Mouse (Mus musculus): Measurements from ENCODE around the gene Tmem95.

Tmem95 gene

GRCm38 (mm10) chr11:69846198-69846680 is 31.6 kb downstream of the Tmem95 start, which contains the start of gene Plscr3:
Gene Plscr3 (plus strand): TSS chr11:69846376.
- peak; percentile 85 to 87 for DNase-seq

GRCm38 (mm10) chr11:69838714-69839104 is 39.1 kb downstream of the Tmem95 start:
- no peak for DNase-seq

DNA sequence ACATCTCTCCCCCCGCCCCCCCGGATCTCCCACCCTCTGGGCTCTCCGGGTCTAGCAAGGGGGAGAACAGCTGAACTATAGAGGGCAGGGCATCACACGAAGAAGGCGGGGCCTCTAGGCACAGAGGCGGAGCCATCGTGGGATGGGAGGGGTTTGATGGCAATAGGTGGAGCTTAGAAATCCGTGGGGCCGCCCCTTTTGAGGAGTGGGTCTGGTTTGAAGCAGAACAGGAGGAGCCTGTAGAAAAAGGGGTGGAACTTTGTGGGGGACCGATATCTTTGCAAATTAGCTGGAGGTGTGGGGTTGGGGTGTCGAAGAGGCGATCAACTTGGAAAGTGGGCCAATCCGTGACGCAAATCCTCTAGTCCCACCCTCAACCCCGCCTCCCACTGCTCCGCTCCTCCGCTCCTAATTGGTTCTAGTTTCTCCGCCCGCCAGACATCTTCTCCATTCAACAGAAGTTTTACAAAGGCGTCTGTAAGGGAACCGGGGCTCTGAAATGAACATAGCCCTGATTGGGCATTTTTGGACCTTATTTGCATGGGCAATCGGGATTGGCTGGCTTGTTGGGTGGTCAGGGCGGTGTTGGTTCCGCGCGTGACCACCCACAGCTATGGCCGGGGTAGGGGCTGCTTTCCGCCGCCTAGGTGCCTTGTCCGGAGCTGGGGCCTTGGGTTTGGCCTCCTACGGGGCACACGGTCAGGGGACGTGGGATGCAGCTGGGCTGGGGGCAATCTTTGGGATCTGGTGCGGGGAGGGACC is 39.7 kb downstream of the Tmem95 start, which contains the start of gene Tmem256:
TSS of gene Tmem256 (plus strand) at position 563 of the 762 bp plus-strand sequence.
- DNase-seq: peak; percentile 78 to 89

- no peak for DNase-seq
Observed at GRCm38 (mm10) chr11:69837604-69837951, 40.2 kb downstream of the Tmem95 start, which contains the start of gene Nlgn2. Gene Nlgn2 (minus strand): TSS chr11:69837784.

GRCm38 (mm10) chr11:69836703-69837576 is 40.9 kb downstream of the Tmem95 start:
- no peak for DNase-seq

DNA sequence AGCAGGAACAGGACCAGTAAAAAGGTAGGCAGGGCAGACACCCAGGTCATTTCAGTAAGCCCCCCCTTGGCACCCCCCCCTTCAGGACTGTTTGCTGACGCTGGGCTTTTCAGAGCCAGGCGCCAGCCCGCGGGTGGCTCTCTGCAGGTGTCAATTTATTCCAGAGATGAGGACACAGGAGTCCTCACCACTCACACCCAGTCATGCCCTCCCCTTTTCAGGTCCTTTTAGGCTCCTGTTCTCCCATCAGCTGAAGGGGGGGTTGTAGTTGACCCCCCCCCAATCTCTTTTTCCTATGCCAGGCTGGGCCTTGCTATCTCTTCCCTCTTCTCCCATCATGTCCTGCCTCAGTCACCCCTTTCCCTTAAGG is 41.9 kb downstream of the Tmem95 start:
- DNase-seq: no peak

DNA sequence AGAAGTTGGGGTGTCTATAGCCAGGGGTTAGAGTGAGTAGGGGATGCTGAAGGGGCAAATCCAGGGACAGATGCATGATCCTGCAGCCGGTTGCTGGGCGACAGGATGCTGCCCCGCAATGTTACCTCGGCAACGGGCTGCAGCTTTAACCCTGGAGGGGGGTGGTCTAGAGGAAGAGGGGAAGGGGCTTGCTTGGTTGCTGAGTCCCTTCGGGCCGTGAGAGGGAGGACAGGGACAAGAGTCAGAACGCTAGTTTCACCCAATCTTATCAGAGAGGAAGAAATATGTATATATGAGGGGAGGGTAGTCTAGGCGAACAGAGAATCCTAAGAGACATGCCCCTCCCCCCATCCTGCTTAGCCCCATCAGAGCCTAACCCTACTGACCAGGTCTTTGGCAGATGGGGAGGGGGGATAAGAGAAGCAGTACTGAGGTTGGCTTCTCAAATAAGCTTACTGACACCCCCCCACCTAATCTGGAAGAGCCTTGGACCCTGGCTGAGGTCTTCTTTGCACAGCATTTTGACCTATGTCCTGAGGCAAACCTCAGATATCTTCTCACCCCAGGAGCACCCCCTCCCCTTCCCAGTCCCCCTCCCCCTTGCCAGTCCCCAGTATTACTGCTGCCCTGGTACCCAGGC is 42.4 kb downstream of the Tmem95 start:
- no peak for DNase-seq

GRCm38 (mm10) chr11:69834001-69834549 is 43.7 kb downstream of the Tmem95 start:
- peak in 1 of 2 experiments; percentile 37 for DNase-seq

DNA sequence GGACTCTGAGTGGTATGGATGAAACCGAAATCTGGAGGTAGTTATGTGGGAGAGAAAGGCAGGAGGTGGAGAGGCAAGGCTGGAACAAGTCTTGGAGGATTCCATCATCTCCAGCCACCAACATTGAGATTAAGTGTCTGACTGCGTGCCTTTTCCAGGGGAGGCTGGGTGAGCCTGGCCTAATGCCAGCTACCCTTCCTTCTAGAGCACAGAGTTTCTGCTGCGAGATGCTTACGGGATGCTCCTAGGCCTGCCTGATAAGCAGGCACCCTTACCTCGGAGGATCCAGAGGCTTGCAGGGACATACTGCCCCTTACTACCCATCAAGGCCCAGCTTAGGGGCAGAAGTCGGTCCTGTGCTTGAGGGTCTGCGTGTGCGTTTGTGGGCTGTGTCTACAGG is 44.3 kb downstream of the Tmem95 start:
- DNase-seq: no peak

- no peak for DNase-seq
Observed at GRCm38 (mm10) chr11:69828832-69829231, 49.0 kb downstream of the Tmem95 start.
